Mouse (Mus musculus) neural tube, embryonic 11.5 days (tissue): ENCODE measurements around the gene Vash1. TPM values are rescaled to one million over a fixed set of nuclear protein-coding genes. Genes with fewer than 3 reads are reported as not detected.

Source experiments
- ATAC-seq: fragments of 200-750 bp; cut with Nextera tagmentation; 2 replicates; pipeline ENCODE4 v1.8.0; 2017; ENCODE audit warnings: moderate number of reproducible peaks, mild to moderate bottlenecking, moderate TSS enrichment, moderate library complexity; ENCODE audit not compliant: insufficient read depth, low FRiP score, low TSS enrichment
- DNase-seq: peaks from one replicate; pipeline ENCODE4 v3.0.0-alpha.2; 2015; ENCODE audit warnings: low spot score
- H3K27ac ChIP-seq: fragments of 300-500 bp; sonication (generic); 2 replicates; pipeline ENCODE4 v1.5.1; 2014; ENCODE audit warnings: low read depth, mild to moderate bottlenecking, low read length
- H3K27me3 ChIP-seq: fragments of 300-500 bp; sonication (generic); 2 replicates; pipeline ENCODE4 v1.6.1; 2014; ENCODE audit warnings: mild to moderate bottlenecking, low read length, mixed read lengths; ENCODE audit not compliant: control insufficient read depth, insufficient read depth
- H3K36me3 ChIP-seq: fragments of 300-500 bp; sonication (generic); 2 replicates; pipeline ENCODE4 v1.6.1; 2014; ENCODE audit warnings: mild to moderate bottlenecking, low read length, moderate library complexity, mixed read lengths; ENCODE audit not compliant: control insufficient read depth, insufficient read depth
- H3K4me1 ChIP-seq: fragments of 300-500 bp; sonication (generic); 2 replicates; pipeline ENCODE4 v1.6.1; 2014; ENCODE audit warnings: low read length, mixed read lengths; ENCODE audit not compliant: control insufficient read depth, insufficient read depth
- H3K4me2 ChIP-seq: fragments of 300-500 bp; sonication (generic); 2 replicates; pipeline ENCODE4 v1.6.1; 2014; ENCODE audit warnings: low read depth, mild to moderate bottlenecking, moderate library complexity
- H3K4me3 ChIP-seq: fragments of 300-500 bp; sonication (generic); 2 replicates; pipeline ENCODE4 v1.5.1; 2014; ENCODE audit warnings: low read depth, low read length
- H3K9ac ChIP-seq: fragments of 300-500 bp; sonication (generic); 2 replicates; pipeline ENCODE4 v1.6.1; 2014; ENCODE audit warnings: mild to moderate bottlenecking, low read length
- H3K9me3 ChIP-seq: fragments of 300-500 bp; sonication (generic); 2 replicates; pipeline ENCODE4 v1.6.1; 2016; ENCODE audit warnings: low read length; ENCODE audit not compliant: control insufficient read depth
- WGBS: fragments of 180-500 bp; shearing (Covaris S2); extraction: QIAGEN DNeasy Blood & Tissue Kit; methylation state at CpG from one replicate; pipeline ENCODE4 v1.1.7; 2014; 5-methylcytosine and 5-hydroxymethylcytosine counted together
- polyA plus RNA-seq: library from polyadenylated mRNA; unstranded; fragments of >200 nt; fragmentation: Nextera tagmentation; extraction: Ambion mirVana; gene quantifications from 2 replicates; pipeline ENCODE4 v1.2.1, GENCODE M21; 2014

Vash1 gene
- polyA plus RNA-seq, 1 experiment from 2014 or later: 27.8 TPM

GRCm38 (mm10) chr12:86687445-86687955, 9.0 kb downstream of the Vash1 start:
- Histone ChIP-seq H3K9ac (no peak overlapping the region), H3K27ac (no peak overlapping the region), H3K4me1 (0 out of 2 replicates have a peak, but pooled peaks cover 3% of the 10 kb centered on the region), H3K9me3 (no peaks in the 10 kb centered on the region), H3K4me3 (no peak overlapping the region), H3K27me3 (no peaks in the 10 kb centered on the region), H3K36me3 (peaks cover 6% of the 10 kb centered on the region; the same call in 1 of the 2 replicates), H3K4me2 (no peak overlapping the region)
- DNase-seq: no peak
- WGBS: 76% methylated on average over 4 of the region's 4 CpGs
- ATAC-seq: no peak

- Histone ChIP-seq H3K27me3 (no peaks in the 10 kb centered on the region), H3K4me3 (no peak overlapping the region), H3K27ac (no peak overlapping the region), H3K4me2 (no peak overlapping the region), H3K4me1 (0 out of 2 replicates have a peak, but pooled peaks cover under 1% of the 10 kb centered on the region), H3K9ac (no peak overlapping the region), H3K9me3 (no peaks in the 10 kb centered on the region), H3K36me3 (peaks cover 4% of the 10 kb centered on the region; the same call in 1 of the 2 replicates)
- ATAC-seq (no peak), DNase-seq (no peak)
- 82% methylated on average over 4 of the region's 4 CpGs for WGBS
These were observed 9.6 kb downstream of the Vash1 start for GRCm38 (mm10) chr12:86687971-86688573.

- WGBS: 96% methylated on average over 27 of the region's 27 CpGs
- Histone ChIP-seq H3K9ac (no peak overlapping the region), H3K4me3 (no peak overlapping the region), H3K4me1 (no peaks in the 10 kb centered on the region), H3K36me3 (peaks cover 4% of the 10 kb centered on the region; the same call in 1 of the 2 replicates), H3K27me3 (no peaks in the 10 kb centered on the region), H3K9me3 (no peaks in the 10 kb centered on the region), H3K27ac (no peak overlapping the region), H3K4me2 (no peak overlapping the region)
- no peak for DNase-seq
- ATAC-seq: no peak
These were observed 10.4 kb downstream of the Vash1 start for GRCm38 (mm10) chr12:86688917-86689316.

- H3K27ac ChIP-seq: no peak overlapping the region
- H3K36me3 ChIP-seq: peaks cover 10% of the 10 kb centered on the region
These were observed 12.4 kb downstream of the Vash1 start for GRCm38 (mm10) chr12:86690700-86691485.

GRCm38 (mm10) chr12:86692471-86693356, 14.2 kb downstream of the Vash1 start:
- no peak overlapping the region for H3K9ac ChIP-seq
- ATAC-seq (no peak), DNase-seq (no peak)
- no peaks in the 10 kb centered on the region for H3K4me1 ChIP-seq
- no peak overlapping the region for H3K4me3 ChIP-seq
- no peaks in the 10 kb centered on the region for H3K9me3 ChIP-seq
- no peaks in the 10 kb centered on the region for H3K27me3 ChIP-seq
- 65% methylated on average over 5 of the region's 5 CpGs for WGBS
- peaks cover 5% of the 10 kb centered on the region; the same call in 1 of the 2 replicates for H3K36me3 ChIP-seq
- no peak overlapping the region for H3K27ac ChIP-seq
- no peak overlapping the region for H3K4me2 ChIP-seq

More at GRCm38 (mm10) chr12:86690700-86691485, 12.4 kb downstream of the Vash1 start:
- Histone ChIP-seq H3K9ac (no peak overlapping the region), H3K4me3 (no peak overlapping the region), H3K9me3 (no peaks in the 10 kb centered on the region), H3K4me2 (no peak overlapping the region), H3K27me3 (no peaks in the 10 kb centered on the region), H3K4me1 (no peaks in the 10 kb centered on the region)
- no peak for DNase-seq
- 74% methylated on average over 12 of the region's 12 CpGs for WGBS
- ATAC-seq: no peak

- H3K36me3 ChIP-seq: peaks cover 5% of the 10 kb centered on the region; the same call in 1 of the 2 replicates
- DNase-seq (no peak), ATAC-seq (no peak)
- no peaks in the 10 kb centered on the region for H3K4me1 ChIP-seq
- no peak overlapping the region for H3K9ac ChIP-seq
- no peaks in the 10 kb centered on the region for H3K9me3 ChIP-seq
- no peak overlapping the region for H3K4me3 ChIP-seq
- H3K4me2 ChIP-seq: no peak overlapping the region
- H3K27ac ChIP-seq: no peak overlapping the region
- H3K27me3 ChIP-seq: no peaks in the 10 kb centered on the region
These were observed 14.9 kb downstream of the Vash1 start for GRCm38 (mm10) chr12:86693389-86693788.

- Histone ChIP-seq H3K9me3 (no peaks in the 10 kb centered on the region), H3K4me2 (no peak overlapping the region), H3K27me3 (no peaks in the 10 kb centered on the region), H3K4me1 (no peaks in the 10 kb centered on the region), H3K4me3 (no peak overlapping the region), H3K36me3 (peaks cover 5% of the 10 kb centered on the region; the same call in 1 of the 2 replicates), H3K9ac (no peak overlapping the region), H3K27ac (no peak overlapping the region)
- WGBS: 100% methylated on average over 1 of the region's 1 CpGs
- ATAC-seq (no peak), DNase-seq (peak; percentile 7)
These were observed 15.9 kb downstream of the Vash1 start for GRCm38 (mm10) chr12:86694441-86694840.

- H3K9ac ChIP-seq: no peak overlapping the region
- no peak overlapping the region for H3K4me3 ChIP-seq
- H3K27me3 ChIP-seq: no peaks in the 10 kb centered on the region
- ATAC-seq (no peak), DNase-seq (peak; percentile 22)
- H3K9me3 ChIP-seq: no peaks in the 10 kb centered on the region
- peaks cover 5% of the 10 kb centered on the region; the same call in 1 of the 2 replicates for H3K36me3 ChIP-seq
- H3K27ac ChIP-seq: no peak overlapping the region
- peaks cover 6% of the 10 kb centered on the region; the same call in 1 of the 2 replicates for H3K4me1 ChIP-seq
- WGBS: 61% methylated on average over 2 of the region's 2 CpGs
- H3K4me2 ChIP-seq: no peak overlapping the region
These were observed 19.5 kb downstream of the Vash1 start for GRCm38 (mm10) chr12:86697996-86698395.
